Comparison of ENCODE assay signal across 9 mouse cellular contexts in genomic region chr3:95310968-95311882, GRCm38 (mm10). TPM values are rescaled to one million over a fixed set of nuclear protein-coding genes. Genes with fewer than 3 reads are reported as not detected.
DNase-seq lines count a peak whose midpoint lies in the region; ATAC-seq and TF ChIP-seq lines count a peak whose summit lies in the region.
"Had no signal": no experiment of that assay in that cellular context is flagged by ENCODE, and none has a peak within 500 bp of the region (broad histone marks: within the 10 kb centered on the region; RNA-seq: fewer than 3 reads in every experiment).

No protein-coding gene starts in this region.

- no peaks in the 10 kb centered on the region for H3K36me3 ChIP-seq in forebrain, postnatal 0 days (ENCODE audit: insufficient read depth)
- H3K36me3 ChIP-seq in forebrain, embryonic 12.5 days (replicated peaks): no peaks in the 10 kb centered on the region
- H3K36me3 ChIP-seq: lung, embryonic 15.5 days had no signal

- TF ChIP-seq CTCF in forebrain, postnatal 0 days (IDR thresholded peaks at IDR 0.05; ENCODE audit: low read depth): peak; percentile 79

- no peaks in the 10 kb centered on the region for H3K27me3 ChIP-seq in forebrain, postnatal 0 days (ENCODE audit: insufficient read depth, low read length)
- H3K27me3 ChIP-seq in forebrain, embryonic 12.5 days: no peaks in the 10 kb centered on the region
- H3K27me3 ChIP-seq: lung, embryonic 15.5 days had no signal

- no peaks in the 10 kb centered on the region for H3K9me3 ChIP-seq in forebrain, postnatal 0 days (ENCODE audit: low read length)
- no peaks in the 10 kb centered on the region for H3K9me3 ChIP-seq in forebrain, embryonic 12.5 days
- H3K9me3 ChIP-seq: lung, embryonic 15.5 days had no signal

- DNase-seq in forebrain, postnatal 0 days: peak; percentile 81
- peak; percentile 82 for DNase-seq in ES-CJ7 (ENCODE audit: low read depth, low spot score)
- peak; percentile 74 for DNase-seq in c-Kit-positive CD71-positive TER-119-negative erythroid progenitor cells, embryonic 14.5 days (ENCODE audit: low read depth)
- DNase-seq in frontal cortex, postnatal 36 days (ENCODE audit: low spot score in 2 of 2): peak; percentile 55 to 82
- DNase-seq in layer of hippocampus, postnatal 10 days (ENCODE audit: low spot score in 2 of 2): peak; percentile 64 to 69
- peak; percentile 92 for DNase-seq in lung, postnatal 36 days
- peak; percentile 34 to 54 for DNase-seq in spleen, adult 18-20 months

- 69% methylated on average over 9 of the region's 9 CpGs for WGBS in forebrain, postnatal 0 days
- 67% methylated on average over 9 of the region's 9 CpGs for WGBS in forebrain, embryonic 12.5 days

- no peak overlapping the region for H3K27ac ChIP-seq in forebrain, postnatal 0 days (ENCODE audit: low read depth, low read length)
- H3K27ac ChIP-seq in forebrain, embryonic 12.5 days: no peak overlapping the region
- H3K27ac ChIP-seq: lung, embryonic 15.5 days had no signal

- no peak overlapping the region for H3K4me2 ChIP-seq in forebrain, postnatal 0 days (ENCODE audit: low read depth)
- H3K4me2 ChIP-seq in forebrain, embryonic 12.5 days: no peak overlapping the region
- H3K4me2 ChIP-seq: lung, embryonic 15.5 days had no signal

- H3K4me3 ChIP-seq in forebrain, postnatal 0 days (ENCODE audit: low read depth, low read length): no peak overlapping the region
- no peak overlapping the region for H3K4me3 ChIP-seq in forebrain, embryonic 12.5 days (replicated peaks)
- H3K4me3 ChIP-seq: lung, embryonic 15.5 days had no signal

- H3K4me1 ChIP-seq in forebrain, postnatal 0 days (ENCODE audit: insufficient read depth): 0 out of 2 replicates have a peak, but pooled peaks cover 10% of the 10 kb centered on the region
- peaks cover 12% of the 10 kb centered on the region for H3K4me1 ChIP-seq in forebrain, embryonic 12.5 days

- no peak for ATAC-seq in forebrain, postnatal 0 days
- no peak for ATAC-seq in forebrain, embryonic 12.5 days (ENCODE audit: low FRiP score)

- H3K9ac ChIP-seq in forebrain, postnatal 0 days: no peak overlapping the region
- H3K9ac ChIP-seq in forebrain, embryonic 12.5 days: no peak overlapping the region
- H3K9ac ChIP-seq: lung, embryonic 15.5 days had no signal

RNA-seq across cellular contexts. Expression of gene Cers2, which starts 3.4 kb away (rescaled TPM):
- total RNA-seq in forebrain, postnatal 0 days (2014; rRNA removed): 59.4 and 72.6 TPM in 2 replicates
- 68.6 and 77.9 TPM in 2 replicates for polyA plus RNA-seq in forebrain, postnatal 0 days (2015; fragmentation: Nextera tagmentation; extraction: Ambion mirVana)
- 109 and 111 TPM in 2 replicates for polyA plus RNA-seq in forebrain, embryonic 12.5 days (2016; fragmentation: Nextera tagmentation; extraction: Ambion mirVana)
- total RNA-seq in layer of hippocampus, postnatal 10 days (2021): 10 to 100 TPM; 45.4 to 46.6 TPM

RNA-seq across cellular contexts. Expression of gene Anxa9, which starts 4.2 kb away (rescaled TPM):
- total RNA-seq in forebrain, postnatal 0 days (2014; rRNA removed): 0.14 and 0.54 TPM in 2 replicates
- polyA plus RNA-seq in forebrain, postnatal 0 days (2015; fragmentation: Nextera tagmentation; extraction: Ambion mirVana): 0.24 and 0.40 TPM in 2 replicates
- 1.1 and 1.4 TPM in 2 replicates for polyA plus RNA-seq in forebrain, embryonic 12.5 days (2016; fragmentation: Nextera tagmentation; extraction: Ambion mirVana)
- under 1 TPM; 0.65 to 0.75 TPM for total RNA-seq in layer of hippocampus, postnatal 10 days (2021)

RNA-seq across cellular contexts. Expression of gene Prune1, which starts 29.3 kb away (rescaled TPM):
- total RNA-seq in forebrain, postnatal 0 days (2014; rRNA removed): 47.2 and 59.0 TPM in 2 replicates
- polyA plus RNA-seq in forebrain, postnatal 0 days (2015; fragmentation: Nextera tagmentation; extraction: Ambion mirVana): 51.4 and 60.4 TPM in 2 replicates
- 30.0 and 30.9 TPM in 2 replicates for polyA plus RNA-seq in forebrain, embryonic 12.5 days (2016; fragmentation: Nextera tagmentation; extraction: Ambion mirVana)
- 10 to 100 TPM; 34.9 to 36.3 TPM for total RNA-seq in layer of hippocampus, postnatal 10 days (2021)

RNA-seq across cellular contexts. Expression of gene Mindy1, which starts 30.1 kb away (rescaled TPM):
- 29.5 and 35.4 TPM in 2 replicates for total RNA-seq in forebrain, postnatal 0 days (2014; rRNA removed)
- polyA plus RNA-seq in forebrain, postnatal 0 days (2015; fragmentation: Nextera tagmentation; extraction: Ambion mirVana): 33.6 and 38.9 TPM in 2 replicates
- 37.4 and 39.8 TPM in 2 replicates for polyA plus RNA-seq in forebrain, embryonic 12.5 days (2016; fragmentation: Nextera tagmentation; extraction: Ambion mirVana)
- 10 to 100 TPM; 26.5 to 27.6 TPM for total RNA-seq in layer of hippocampus, postnatal 10 days (2021)

RNA-seq across cellular contexts. Expression of gene Setdb1, which starts 45.8 kb away (rescaled TPM):
- total RNA-seq in forebrain, postnatal 0 days (2014; rRNA removed): 49.9 and 56.1 TPM in 2 replicates
- polyA plus RNA-seq in forebrain, postnatal 0 days (2015; fragmentation: Nextera tagmentation; extraction: Ambion mirVana): 24.1 and 28.3 TPM in 2 replicates
- 66.2 and 70.2 TPM in 2 replicates for polyA plus RNA-seq in forebrain, embryonic 12.5 days (2016; fragmentation: Nextera tagmentation; extraction: Ambion mirVana)
- 10 to 100 TPM; 46.0 to 47.1 TPM for total RNA-seq in layer of hippocampus, postnatal 10 days (2021)
